Mouse (Mus musculus): Measurements from ENCODE around the gene Map3k5. TPM values are rescaled to one million over a fixed set of nuclear protein-coding genes. Genes with fewer than 3 reads are reported as not detected.

The Map3k5 gene
- polyA plus RNA-seq, 1 experiment from 2014 or later, result 14.8 TPM

DNA sequence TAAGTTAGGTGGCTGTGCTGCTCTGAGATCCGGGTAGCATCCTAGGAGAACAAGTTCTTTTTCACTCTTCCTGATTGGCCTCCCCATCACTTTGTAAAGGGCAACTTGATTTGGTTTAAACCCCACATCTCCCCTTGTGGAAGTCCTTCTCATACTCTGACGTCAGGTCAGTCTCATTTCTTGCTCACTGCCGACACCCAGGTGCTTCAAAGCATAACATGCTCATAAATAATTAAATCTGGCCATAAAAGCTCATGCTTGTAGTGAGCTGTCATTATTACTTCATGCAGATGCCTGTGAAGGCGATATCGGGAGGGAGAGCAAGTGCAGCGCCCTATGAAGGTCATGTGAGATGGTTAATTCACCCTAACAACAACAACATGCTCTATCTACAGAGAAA is 87.0 kb downstream of the Map3k5 start:
- ChIA-PET POLR2A (interaction anchor here (2.4 kb wide), 1 partner anchor 86 kb away, joined by 10 read pairs; the partner anchor contains the start of gene Map3k5), CTCF (interaction anchor here (0.8 to 2.2 kb wide), 2 partner anchors 16 to 52 kb away, joined by 3 to 5 read pairs; no protein-coding TSS in a partner anchor)
- DNase-seq (ENCODE audit: low read depth, low spot score) (no peak), ATAC-seq (no peak)
- no peak for TF ChIP-seq CTCF (IDR thresholded peaks at IDR 0.05)
- H3K27me3 ChIP-seq, result no peaks in the 10 kb centered on the region
- in situ Hi-C loops (cut with MboI; ENCODE audit: low pct_unique_long_range_greater_than_20kb), result no loop called here

DNA sequence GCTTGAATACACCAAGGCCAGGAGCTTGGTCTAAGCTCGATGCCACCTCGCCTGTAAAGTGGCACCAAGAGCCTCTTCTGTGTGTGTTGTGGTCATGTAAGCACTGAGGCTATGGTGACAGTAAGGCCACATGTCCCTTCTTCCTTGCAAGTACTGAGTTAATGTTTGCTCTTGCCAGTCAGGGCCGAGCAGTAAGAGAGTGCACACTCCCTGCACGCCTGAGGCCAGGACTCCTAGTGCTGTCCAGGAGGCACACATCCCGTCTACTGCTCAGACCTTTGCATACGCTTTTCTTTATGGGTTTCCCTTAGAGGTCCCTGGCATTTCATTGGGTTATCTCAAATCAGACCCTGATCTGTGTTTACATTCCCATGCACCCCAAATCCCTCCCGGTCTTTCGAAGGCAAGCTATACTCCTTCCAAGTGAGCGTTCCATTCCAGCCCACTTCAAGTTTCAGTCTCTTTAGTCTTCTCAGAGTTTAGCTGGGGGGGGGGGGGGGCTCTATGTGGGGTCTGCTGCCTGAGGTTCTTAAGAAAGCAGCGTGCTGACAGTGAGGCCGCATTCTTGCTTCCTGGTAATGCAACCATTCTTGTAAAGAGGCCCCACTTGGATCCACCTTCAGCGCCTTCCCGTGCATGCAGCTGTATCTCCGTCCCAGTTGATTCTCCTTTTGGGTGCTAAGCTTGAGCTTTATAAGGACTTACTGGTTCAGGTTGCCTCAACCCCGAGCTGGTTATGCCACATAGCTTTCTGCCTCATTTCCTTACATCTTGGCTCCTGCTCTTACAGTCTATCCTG is 87.6 kb downstream of the Map3k5 start:
- no peak for ATAC-seq
- ChIA-PET CTCF (interaction anchor here (0.8 to 3.3 kb wide), 5 partner anchors 10 to 88 kb away, joined by 3 to 14 read pairs (median 4); partner anchors contain the start of gene Map3k5), POLR2A (interaction anchor here (0.6 to 2.4 kb wide), 2 partner anchors 87 to 517 kb away, joined by 5 to 10 read pairs; partner anchors contain the start of gene Map3k5)
- DNase-seq (ENCODE audit: low read depth, low spot score), result no peak
- TF ChIP-seq CTCF (IDR thresholded peaks at IDR 0.05), result no peak
- in situ Hi-C loops (cut with MboI; ENCODE audit: low pct_unique_long_range_greater_than_20kb), result no loop called here
- H3K27me3 ChIP-seq, result no peaks in the 10 kb centered on the region

DNA sequence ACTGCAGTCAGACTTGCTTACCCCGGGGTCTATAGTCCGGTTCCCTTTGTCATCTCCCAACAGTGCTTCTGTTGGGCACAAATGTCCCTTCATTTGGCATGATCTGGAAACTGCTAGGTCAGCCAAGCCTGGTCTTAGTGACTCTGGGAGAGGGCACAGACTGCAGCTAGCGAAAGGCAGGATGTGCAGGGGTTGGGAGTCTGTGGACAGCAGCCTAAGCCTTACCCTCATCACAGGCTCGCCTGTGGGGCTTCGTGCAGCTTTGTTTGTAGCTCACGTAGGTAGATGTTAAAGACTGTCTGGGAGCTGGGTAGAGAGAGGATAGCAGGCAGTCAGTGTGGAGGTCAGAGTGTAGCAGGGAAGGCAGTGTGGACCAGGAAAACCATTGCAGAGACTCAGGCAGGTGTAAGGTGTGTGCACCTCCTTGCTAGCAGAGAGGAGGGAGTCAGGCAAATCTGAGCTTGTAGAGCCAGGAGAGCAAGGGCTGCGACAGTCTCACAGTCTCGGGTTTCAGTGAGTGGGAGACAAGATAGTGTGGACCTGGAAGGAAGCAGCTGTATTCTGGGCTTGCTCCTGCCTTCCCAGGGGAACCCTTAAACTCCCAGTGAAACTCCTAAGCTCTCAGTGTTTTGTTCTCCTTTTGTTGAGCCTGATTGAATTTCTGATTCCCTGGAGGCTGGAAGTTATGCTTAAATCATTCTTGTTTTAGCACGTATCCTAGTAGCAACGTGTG is 88.5 kb downstream of the Map3k5 start:
- TF ChIP-seq CTCF (IDR thresholded peaks at IDR 0.05), result no peak
- in situ Hi-C loops (cut with MboI; ENCODE audit: low pct_unique_long_range_greater_than_20kb), result no loop called here
- ATAC-seq (no peak), DNase-seq (ENCODE audit: low read depth, low spot score) (no peak)
- no peaks in the 10 kb centered on the region for H3K27me3 ChIP-seq
- ChIA-PET CTCF (interaction anchor here (1.0 to 3.3 kb wide), 5 partner anchors 9 to 88 kb away, joined by 3 to 14 read pairs (median 5); partner anchors contain the start of gene Map3k5), POLR2A (interaction anchor here (2.4 kb wide), 1 partner anchor 88 kb away, joined by 10 read pairs; the partner anchor contains the start of gene Map3k5)

DNA sequence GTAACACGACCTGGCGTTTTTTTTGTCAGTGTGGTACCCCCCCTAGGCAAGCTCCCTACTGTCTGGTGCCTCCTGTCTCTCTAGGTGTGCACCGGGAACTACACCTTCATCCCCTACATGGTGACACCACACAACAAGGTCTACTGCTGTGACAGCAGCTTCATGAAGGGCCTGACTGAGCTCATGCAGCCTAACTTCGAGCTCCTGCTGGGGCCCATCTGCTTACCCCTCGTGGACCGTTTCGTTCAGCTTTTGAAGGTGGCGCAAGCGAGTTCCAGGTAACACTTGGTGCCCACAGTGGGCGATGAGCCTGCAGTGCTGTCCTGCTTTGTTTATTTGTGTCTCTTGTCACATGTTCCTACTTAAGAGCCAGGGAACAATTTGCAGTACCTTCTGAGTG is 89.3 kb downstream of the Map3k5 start:
- CTCF ChIA-PET, result interaction anchor here (2.5 to 3.3 kb wide), 2 partner anchors 13 to 89 kb away, joined by 7 to 14 read pairs; partner anchors contain the start of gene Map3k5
- TF ChIP-seq CTCF (IDR thresholded peaks at IDR 0.05), result no peak
- no peak for ATAC-seq
- POLR2A ChIA-PET, result no interaction called here
- no peaks in the 10 kb centered on the region for H3K27me3 ChIP-seq
- in situ Hi-C loops (cut with MboI; ENCODE audit: low pct_unique_long_range_greater_than_20kb), result no loop called here
- DNase-seq (ENCODE audit: low read depth, low spot score), result no peak

- ATAC-seq, result no peak
- in situ Hi-C loops (cut with MboI; ENCODE audit: low pct_unique_long_range_greater_than_20kb), result no loop called here
- DNase-seq (ENCODE audit: low read depth, low spot score), result no peak
- TF ChIP-seq CTCF (IDR thresholded peaks at IDR 0.05), result no peak
- H3K27me3 ChIP-seq, result no peaks in the 10 kb centered on the region
- POLR2A ChIA-PET, result no interaction called here
- CTCF ChIA-PET, result interaction anchor here (2.5 to 3.3 kb wide), 2 partner anchors 15 to 91 kb away, joined by 7 to 14 read pairs; partner anchors contain the start of gene Map3k5
Measured at GRCm38 (mm10) chr10:20024891-20025290, 90.6 kb downstream of the Map3k5 start.

DNA sequence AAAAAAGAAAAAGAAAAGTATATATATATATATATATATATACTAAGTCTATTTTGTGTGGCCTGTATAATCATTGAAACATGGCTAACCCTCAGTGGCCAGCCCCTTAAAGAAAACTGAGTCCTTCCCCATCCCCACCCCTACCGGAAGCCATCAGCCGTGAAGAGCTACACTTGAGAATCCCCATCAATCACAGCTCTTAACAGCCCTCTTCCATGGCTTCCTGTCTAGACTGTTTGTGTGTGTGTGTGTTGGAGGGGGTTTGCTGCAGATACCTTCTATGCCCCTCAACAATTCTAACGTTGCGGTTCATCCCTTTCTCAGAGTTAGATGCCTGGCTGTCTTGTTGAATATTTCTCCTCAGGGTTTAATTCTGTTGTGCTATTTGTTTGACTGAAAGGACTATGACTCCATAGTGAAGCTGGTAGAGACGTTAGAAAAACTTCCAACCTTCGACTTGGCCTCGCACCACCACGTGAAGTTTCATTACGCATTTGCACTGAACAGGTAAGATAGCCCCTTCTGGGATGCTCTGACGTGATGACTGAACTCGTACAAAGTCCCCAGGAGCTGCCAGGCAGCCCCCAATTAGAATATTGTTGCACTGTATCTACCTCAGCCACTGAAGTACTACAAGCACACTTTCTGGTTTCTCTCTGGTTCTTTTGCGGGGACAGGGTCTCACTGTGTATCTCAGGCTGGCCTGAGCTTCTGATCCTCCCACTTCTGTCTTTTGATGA is 91.7 kb downstream of the Map3k5 start:
- ChIA-PET POLR2A (no interaction called here), CTCF (no interaction called here)
- DNase-seq (ENCODE audit: low read depth, low spot score), result no peak
- H3K27me3 ChIP-seq, result no peaks in the 10 kb centered on the region
- no peak for ATAC-seq
- TF ChIP-seq CTCF (IDR thresholded peaks at IDR 0.05), result no peak
- in situ Hi-C loops (cut with MboI; ENCODE audit: low pct_unique_long_range_greater_than_20kb), result no loop called here

- no peak for TF ChIP-seq CTCF (IDR thresholded peaks at IDR 0.05)
- DNase-seq (ENCODE audit: low read depth, low spot score) (no peak), ATAC-seq (no peak)
- in situ Hi-C loops (cut with MboI; ENCODE audit: low pct_unique_long_range_greater_than_20kb), result no loop called here
- ChIA-PET CTCF (no interaction called here), POLR2A (no interaction called here)
- H3K27me3 ChIP-seq, result no peaks in the 10 kb centered on the region
Measured at GRCm38 (mm10) chr10:20030703-20031102, 96.4 kb downstream of the Map3k5 start.

DNA sequence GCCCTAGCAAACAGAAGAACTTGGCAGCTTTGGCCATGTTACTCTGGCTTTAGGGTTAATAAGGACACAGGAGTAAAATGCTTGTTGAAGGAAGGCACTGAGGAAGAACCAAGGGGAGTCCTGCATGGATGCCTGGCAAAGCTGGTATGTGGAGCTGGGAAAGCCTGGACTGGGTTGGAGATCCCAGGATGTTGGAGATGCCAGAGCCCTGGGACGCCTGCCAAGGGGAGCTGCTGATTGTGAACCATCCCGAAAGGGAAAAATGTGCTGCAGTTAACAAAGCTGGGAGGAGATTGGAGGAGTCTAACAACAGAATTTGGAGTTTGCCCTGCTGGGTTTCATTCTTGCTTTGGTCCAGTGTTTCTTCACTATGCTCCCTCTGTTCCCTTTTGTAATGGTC is 97.7 kb downstream of the Map3k5 start:
- DNase-seq (ENCODE audit: low read depth, low spot score) (peak; percentile 63), ATAC-seq (peak; percentile 82)
- CTCF ChIA-PET, result interaction anchor here (1.3 to 1.4 kb wide), 2 partner anchors 10 to 98 kb away, joined by 3 to 5 read pairs; partner anchors contain the start of gene Map3k5
- in situ Hi-C loops (cut with MboI; ENCODE audit: low pct_unique_long_range_greater_than_20kb), result no loop called here
- no peaks in the 10 kb centered on the region for H3K27me3 ChIP-seq
- no peak for TF ChIP-seq CTCF (IDR thresholded peaks at IDR 0.05)
- POLR2A ChIA-PET, result no interaction called here

DNA sequence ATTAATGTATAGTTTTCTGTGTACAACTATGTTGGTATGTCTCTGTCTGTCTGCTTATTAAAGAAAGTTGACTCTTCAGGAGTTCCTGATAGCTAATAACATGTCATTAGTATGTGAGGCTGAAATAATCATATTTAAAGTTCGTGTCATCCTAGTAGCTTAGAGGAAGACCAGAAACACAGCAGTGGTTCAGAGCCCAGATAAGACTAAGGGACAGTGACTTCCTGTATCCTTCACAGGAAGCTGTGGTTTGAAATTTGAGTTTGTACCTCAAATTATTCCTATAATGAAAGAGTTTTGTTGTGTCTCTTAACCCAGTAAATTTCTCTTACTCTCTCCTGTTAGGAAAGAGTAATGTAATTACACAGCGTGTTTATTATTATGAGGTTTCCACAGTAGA is 102.1 kb downstream of the Map3k5 start:
- POLR2A ChIA-PET, result no interaction called here
- in situ Hi-C loops (cut with MboI; ENCODE audit: low pct_unique_long_range_greater_than_20kb), result no loop called here
- DNase-seq (ENCODE audit: low read depth, low spot score) (no peak), ATAC-seq (no peak)
- CTCF ChIA-PET, result interaction anchor here (1.7 kb wide), 1 partner anchor 9 kb away, joined by 6 read pairs; no protein-coding TSS in a partner anchor
- no peak for TF ChIP-seq CTCF (IDR thresholded peaks at IDR 0.05)
- H3K27me3 ChIP-seq, result no peaks in the 10 kb centered on the region

DNA sequence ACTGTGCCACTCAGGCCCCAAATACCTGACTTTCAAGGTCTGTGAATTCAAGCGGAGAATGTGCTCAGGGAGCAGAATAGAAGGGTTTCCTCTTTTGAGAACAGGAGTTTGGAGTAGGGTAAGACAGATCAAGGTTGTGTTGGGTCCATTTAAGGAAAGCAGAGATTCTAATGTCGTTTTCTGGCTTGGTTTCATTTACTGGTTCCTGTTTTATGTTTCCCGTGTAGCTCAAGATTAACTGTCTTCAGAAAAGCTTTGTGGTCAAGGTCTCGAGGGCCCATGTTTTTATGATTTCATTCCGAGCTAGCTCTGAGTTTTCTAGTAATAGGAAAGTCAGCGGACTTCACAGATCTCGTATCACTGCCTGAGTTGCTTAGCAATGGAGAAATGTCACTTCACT is 102.6 kb downstream of the Map3k5 start:
- in situ Hi-C loops (cut with MboI; ENCODE audit: low pct_unique_long_range_greater_than_20kb), result no loop called here

More for the DNA sequence above, 102.6 kb downstream of the Map3k5 start:
- POLR2A ChIA-PET, result no interaction called here
- CTCF ChIA-PET, result interaction anchor here (1.7 kb wide), 1 partner anchor 9 kb away, joined by 6 read pairs; no protein-coding TSS in a partner anchor
- no peaks in the 10 kb centered on the region for H3K27me3 ChIP-seq
- no peak for ATAC-seq
- DNase-seq (ENCODE audit: low read depth, low spot score), result no peak
- no peak for TF ChIP-seq CTCF (IDR thresholded peaks at IDR 0.05)
